Mouse (Mus musculus): ENCODE data around the gene Cenpc1. TPM values are rescaled to one million over a fixed set of nuclear protein-coding genes. Genes with fewer than 3 reads are reported as not detected.

Gene Cenpc1
- 27.1 and 28.5 TPM in 2 replicates for polyA plus RNA-seq (2015; fragmentation: Nextera tagmentation; extraction: Ambion mirVana)

- peak; percentile 98 for ATAC-seq (ENCODE audit: insufficient number of reproducible peaks, low FRiP score, low TSS enrichment, low read depth)
- Histone ChIP-seq H3K9ac (peak within 1 kb of the TSS; percentile 67), H3K4me2 (peak within 1 kb of the TSS; percentile 72), H3K4me3 (peak within 1 kb of the TSS; percentile 76), H3K27ac (peak within 1 kb of the TSS; percentile 94), H3K4me1 (peaks cover 17% of the 10 kb centered on the region; the same call in 1 of the 2 replicates), H3K36me3 (no peaks in the 10 kb centered on the region), H3K27me3 (no peaks in the 10 kb centered on the region), H3K9me3 (no peaks in the 10 kb centered on the region)
- WGBS: under 1% methylated on average over 60 of the region's 60 CpGs
Observed at GRCm38 (mm10) chr5:86065101-86065875, at the start of gene Cenpc1. Gene Cenpc1, minus strand, starts transcription at chr5:86065583.

- Histone ChIP-seq H3K9me3 (no peaks in the 10 kb centered on the region), H3K4me3 (no peak overlapping the region), H3K4me1 (no peaks in the 10 kb centered on the region), H3K27me3 (no peaks in the 10 kb centered on the region), H3K4me2 (no peak overlapping the region), H3K9ac (no peak overlapping the region), H3K27ac (no peak overlapping the region), H3K36me3 (peaks cover 17% of the 10 kb centered on the region)
- ATAC-seq (ENCODE audit: insufficient number of reproducible peaks, low FRiP score, low TSS enrichment, low read depth): no peak
- WGBS: 69% methylated on average over 1 of the region's 1 CpGs
Observed at GRCm38 (mm10) chr5:86113997-86114396, 48.6 kb upstream of the Cenpc1 start.

- 94% methylated on average over 2 of the region's 2 CpGs for WGBS
- no peak for ATAC-seq (ENCODE audit: insufficient number of reproducible peaks, low FRiP score, low TSS enrichment, low read depth)
- H3K4me3 ChIP-seq: no peak overlapping the region
- H3K4me2 ChIP-seq: no peak overlapping the region
- no peaks in the 10 kb centered on the region for H3K9me3 ChIP-seq
- no peaks in the 10 kb centered on the region for H3K27me3 ChIP-seq
- H3K36me3 ChIP-seq: peaks cover 14% of the 10 kb centered on the region; the same call in 1 of the 2 replicates
- H3K4me1 ChIP-seq: no peaks in the 10 kb centered on the region
- H3K9ac ChIP-seq: no peak overlapping the region
- no peak overlapping the region for H3K27ac ChIP-seq
Observed at GRCm38 (mm10) chr5:86113037-86113436, 47.7 kb upstream of the Cenpc1 start.

DNA sequence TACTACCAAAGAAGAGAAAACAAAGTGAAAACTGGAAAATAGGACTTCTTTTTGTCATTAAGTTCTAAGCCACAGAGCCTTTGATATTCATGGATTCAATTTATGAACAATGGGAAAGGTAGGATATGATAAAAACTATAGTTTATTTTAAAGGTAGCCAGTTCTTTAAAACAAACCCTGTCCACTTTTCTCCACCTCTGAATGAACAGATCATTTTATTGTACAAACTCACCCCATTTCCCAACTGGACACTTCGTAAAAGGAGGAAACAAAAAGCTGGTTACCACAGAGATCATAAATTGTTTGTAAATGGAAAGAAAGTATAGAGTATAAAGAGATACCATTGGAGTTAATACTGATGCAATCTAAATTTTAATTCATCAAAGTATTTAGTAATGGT lies 45.7 kb upstream of the Cenpc1 start:
- no peak for ATAC-seq (ENCODE audit: insufficient number of reproducible peaks, low FRiP score, low TSS enrichment, low read depth)
- Histone ChIP-seq H3K4me1 (no peaks in the 10 kb centered on the region), H3K4me2 (no peak overlapping the region), H3K27ac (no peak overlapping the region), H3K4me3 (no peak overlapping the region), H3K36me3 (peaks cover 14% of the 10 kb centered on the region; the same call in 1 of the 2 replicates), H3K9me3 (no peaks in the 10 kb centered on the region), H3K9ac (no peak overlapping the region), H3K27me3 (no peaks in the 10 kb centered on the region)
- WGBS: 95% methylated on average over 1 of the region's 1 CpGs

DNA sequence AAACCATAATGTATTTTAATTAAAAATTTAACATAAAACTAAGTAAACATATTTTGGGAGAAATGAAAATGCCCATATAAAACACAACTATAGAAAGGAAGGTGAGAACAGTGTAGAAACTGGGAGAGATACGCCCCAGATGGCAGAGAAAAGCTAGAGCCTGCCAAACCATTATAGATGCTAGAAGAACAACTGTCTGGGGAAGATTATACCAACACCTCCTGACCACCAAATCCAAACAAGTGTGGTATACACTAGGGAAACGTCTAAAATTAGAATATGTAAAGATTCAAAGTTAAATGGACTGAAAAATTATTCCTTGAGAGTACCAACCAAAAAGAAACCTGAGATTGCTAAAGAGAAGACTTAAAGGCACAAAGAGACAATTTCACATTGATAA lies 41.2 kb upstream of the Cenpc1 start:
- 81% methylated on average over 2 of the region's 2 CpGs for WGBS

DNA sequence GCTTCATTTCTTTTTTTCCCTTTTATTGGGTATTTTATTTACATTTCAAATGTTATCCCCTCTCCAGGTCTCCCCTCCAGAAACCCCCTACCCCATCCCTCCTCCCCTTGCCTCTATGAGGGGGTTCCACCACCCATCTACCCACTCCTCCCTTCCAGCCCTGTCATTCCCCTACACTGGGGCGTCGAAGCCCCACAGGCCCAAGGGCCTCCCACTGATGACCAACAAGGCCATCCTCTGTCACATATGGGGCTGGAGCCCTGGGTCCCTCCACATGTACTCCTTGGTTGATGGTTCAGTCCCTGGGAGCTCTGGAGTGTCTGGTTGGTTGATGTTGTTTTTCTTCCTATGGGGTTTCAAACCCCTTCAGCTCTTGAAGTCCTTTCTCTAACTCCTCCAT lies 36.8 kb upstream of the Cenpc1 start:
- H3K4me3 ChIP-seq: no peak overlapping the region
- no peak overlapping the region for H3K9ac ChIP-seq
- H3K27ac ChIP-seq: no peak overlapping the region
- ATAC-seq (ENCODE audit: insufficient number of reproducible peaks, low FRiP score, low TSS enrichment, low read depth): no peak
- no peaks in the 10 kb centered on the region for H3K9me3 ChIP-seq
- 91% methylated on average over 2 of the region's 2 CpGs for WGBS
- H3K27me3 ChIP-seq: no peaks in the 10 kb centered on the region
- no peak overlapping the region for H3K4me2 ChIP-seq
- no peaks in the 10 kb centered on the region for H3K36me3 ChIP-seq
- H3K4me1 ChIP-seq: no peaks in the 10 kb centered on the region

More for the DNA sequence above, 41.2 kb upstream of the Cenpc1 start:
- Histone ChIP-seq H3K9ac (no peak overlapping the region), H3K27ac (no peak overlapping the region), H3K9me3 (no peaks in the 10 kb centered on the region), H3K36me3 (peaks cover 8% of the 10 kb centered on the region; the same call in 1 of the 2 replicates), H3K4me1 (no peaks in the 10 kb centered on the region), H3K4me2 (no peak overlapping the region), H3K4me3 (no peak overlapping the region), H3K27me3 (no peaks in the 10 kb centered on the region)
- no peak for ATAC-seq (ENCODE audit: insufficient number of reproducible peaks, low FRiP score, low TSS enrichment, low read depth)

DNA sequence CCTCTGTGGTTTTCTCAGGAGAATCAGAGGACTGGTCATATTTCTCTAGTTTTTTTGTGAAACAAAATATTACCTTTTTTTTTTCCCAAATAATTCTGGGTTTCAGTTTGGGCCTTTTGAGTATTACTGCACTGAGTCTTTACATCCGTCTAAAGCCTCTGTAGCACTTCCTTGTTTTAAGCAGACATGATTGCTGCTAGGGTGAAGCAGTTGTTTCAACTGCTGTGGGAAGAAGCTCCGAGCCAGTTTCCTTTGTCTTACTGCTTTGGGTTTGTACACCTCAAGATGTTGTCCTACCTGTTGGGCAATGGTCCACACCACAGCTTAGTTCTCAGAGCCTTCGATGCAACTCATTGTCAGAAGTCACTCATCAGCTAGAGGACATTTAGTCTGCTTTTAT lies 35.2 kb upstream of the Cenpc1 start:
- no peak overlapping the region for H3K27ac ChIP-seq
- WGBS: 80% methylated on average over 3 of the region's 3 CpGs
- ATAC-seq (ENCODE audit: insufficient number of reproducible peaks, low FRiP score, low TSS enrichment, low read depth): no peak

DNA sequence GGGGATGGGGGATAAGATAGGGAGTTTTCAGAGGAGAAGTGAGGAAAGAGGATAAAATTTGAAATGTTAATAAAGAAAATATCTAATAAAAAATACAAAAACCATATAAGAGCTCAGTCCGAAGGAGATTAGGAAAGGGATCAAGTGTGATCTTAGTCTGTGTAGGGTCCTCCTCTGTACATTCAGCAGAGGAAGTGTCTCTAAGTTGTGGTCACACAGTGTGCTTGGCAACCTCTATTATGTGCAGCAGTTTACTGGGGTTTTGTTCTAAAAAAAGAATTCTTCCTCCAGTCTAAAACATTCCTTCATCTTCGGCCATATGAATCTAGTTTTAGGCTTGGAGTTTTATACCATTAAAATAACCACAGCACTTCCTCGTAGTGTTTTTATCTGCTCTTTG lies 33.6 kb upstream of the Cenpc1 start:
- ATAC-seq (ENCODE audit: insufficient number of reproducible peaks, low FRiP score, low TSS enrichment, low read depth): no peak
- H3K4me2 ChIP-seq: no peak overlapping the region
- H3K36me3 ChIP-seq: no peaks in the 10 kb centered on the region
- H3K27me3 ChIP-seq: no peaks in the 10 kb centered on the region
- H3K4me3 ChIP-seq: no peak overlapping the region
- 62% methylated on average over 3 of the region's 3 CpGs for WGBS
- H3K27ac ChIP-seq: no peak overlapping the region
- H3K9ac ChIP-seq: no peak overlapping the region
- H3K4me1 ChIP-seq: no peaks in the 10 kb centered on the region
- no peaks in the 10 kb centered on the region for H3K9me3 ChIP-seq

More for the DNA sequence above, 35.2 kb upstream of the Cenpc1 start:
- Histone ChIP-seq H3K4me1 (no peaks in the 10 kb centered on the region), H3K9ac (no peak overlapping the region), H3K9me3 (no peaks in the 10 kb centered on the region), H3K27me3 (no peaks in the 10 kb centered on the region), H3K4me2 (no peak overlapping the region), H3K4me3 (no peak overlapping the region), H3K36me3 (no peaks in the 10 kb centered on the region)

DNA sequence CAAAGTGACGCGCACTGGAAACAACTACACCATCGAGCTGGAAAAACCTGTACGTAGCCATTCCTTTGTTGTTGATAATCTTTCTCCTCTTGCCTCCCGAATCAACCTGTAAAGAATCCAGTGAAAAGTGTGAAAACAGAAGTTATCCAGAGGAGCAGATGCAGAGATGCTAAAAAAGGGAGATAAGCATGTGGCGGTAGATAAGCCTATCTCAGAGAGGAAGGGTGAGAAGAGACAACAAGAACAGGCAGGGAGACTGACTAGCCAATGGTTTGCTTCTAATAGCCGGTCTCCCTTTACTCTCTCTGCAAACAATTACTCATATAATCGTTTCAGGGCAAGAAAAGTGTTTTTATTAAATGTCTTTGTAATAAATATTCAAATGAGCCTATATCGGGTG lies 29.4 kb upstream of the Cenpc1 start:
- ATAC-seq (ENCODE audit: insufficient number of reproducible peaks, low FRiP score, low TSS enrichment, low read depth): no peak
- no peaks in the 10 kb centered on the region for H3K36me3 ChIP-seq
- no peaks in the 10 kb centered on the region for H3K27me3 ChIP-seq
- H3K4me2 ChIP-seq: no peak overlapping the region
- no peaks in the 10 kb centered on the region for H3K4me1 ChIP-seq
- 81% methylated on average over 9 of the region's 9 CpGs for WGBS
- H3K9me3 ChIP-seq: no peaks in the 10 kb centered on the region
- H3K27ac ChIP-seq: no peak overlapping the region
- no peak overlapping the region for H3K9ac ChIP-seq
- no peak overlapping the region for H3K4me3 ChIP-seq

- no peaks in the 10 kb centered on the region for H3K9me3 ChIP-seq
- WGBS: 79% methylated on average over 6 of the region's 6 CpGs
Observed at GRCm38 (mm10) chr5:86086751-86087150, 21.4 kb upstream of the Cenpc1 start.

DNA sequence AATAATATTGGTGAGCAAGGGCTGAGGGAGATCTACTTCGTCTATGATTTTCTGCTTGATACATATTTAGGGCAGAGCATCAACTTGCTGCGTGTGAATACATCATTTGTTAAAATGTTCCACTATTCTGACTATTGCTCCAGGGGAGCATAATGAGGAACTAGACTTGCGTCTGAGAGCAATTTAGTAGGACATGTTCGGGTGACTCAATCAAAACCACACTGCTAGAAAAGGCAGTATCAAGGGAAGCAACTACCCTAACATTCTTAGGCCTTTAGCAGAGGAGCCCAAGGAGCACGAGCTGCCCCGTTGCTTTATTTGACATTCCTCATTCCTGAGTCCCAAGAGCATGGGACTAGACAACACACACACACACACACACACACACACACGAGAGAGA lies 19.6 kb upstream of the Cenpc1 start:
- ATAC-seq (ENCODE audit: insufficient number of reproducible peaks, low FRiP score, low TSS enrichment, low read depth): no peak

More at GRCm38 (mm10) chr5:86086751-86087150, 21.4 kb upstream of the Cenpc1 start:
- H3K4me1 ChIP-seq: no peaks in the 10 kb centered on the region
- no peak overlapping the region for H3K4me3 ChIP-seq
- no peak overlapping the region for H3K9ac ChIP-seq
- no peak overlapping the region for H3K4me2 ChIP-seq
- no peak overlapping the region for H3K27ac ChIP-seq
- H3K27me3 ChIP-seq: no peaks in the 10 kb centered on the region
- no peak for ATAC-seq (ENCODE audit: insufficient number of reproducible peaks, low FRiP score, low TSS enrichment, low read depth)
- no peaks in the 10 kb centered on the region for H3K36me3 ChIP-seq

GRCm38 (mm10) chr5:86083987-86084386 lies 18.6 kb upstream of the Cenpc1 start:
- WGBS: 78% methylated on average over 6 of the region's 6 CpGs
- Histone ChIP-seq H3K4me1 (no peaks in the 10 kb centered on the region), H3K4me3 (no peak overlapping the region), H3K27me3 (no peaks in the 10 kb centered on the region), H3K27ac (no peak overlapping the region), H3K36me3 (no peaks in the 10 kb centered on the region), H3K9me3 (no peaks in the 10 kb centered on the region), H3K4me2 (no peak overlapping the region), H3K9ac (no peak overlapping the region)
- ATAC-seq (ENCODE audit: insufficient number of reproducible peaks, low FRiP score, low TSS enrichment, low read depth): no peak

More for the DNA sequence above, 19.6 kb upstream of the Cenpc1 start:
- Histone ChIP-seq H3K4me3 (no peak overlapping the region), H3K9ac (no peak overlapping the region), H3K4me2 (no peak overlapping the region), H3K4me1 (no peaks in the 10 kb centered on the region), H3K36me3 (no peaks in the 10 kb centered on the region), H3K9me3 (no peaks in the 10 kb centered on the region), H3K27ac (no peak overlapping the region), H3K27me3 (no peaks in the 10 kb centered on the region)
- 70% methylated on average over 7 of the region's 7 CpGs for WGBS
